Mouse (Mus musculus) bone marrow, adult 2 months (tissue): Measurements from ENCODE around the gene Gm45716. TPM values are rescaled to one million over a fixed set of nuclear protein-coding genes. Genes with fewer than 3 reads are reported as not detected.

ENCODE experiments used
- H3K27ac ChIP-seq: fragments of 200-500 bp; 2 replicates; pipeline ENCODE4 v1.5.1; 2012; ENCODE audit warnings: low read depth, mild to moderate bottlenecking, control low read depth, inconsistent platforms, low read length; ENCODE audit not compliant: control insufficient read depth, poor library complexity, insufficient read depth
- H3K4me1 ChIP-seq: fragments of 200-500 bp; 2 replicates; pipeline ENCODE4 v1.6.1; 2011; ENCODE audit warnings: low read length; ENCODE audit not compliant: control insufficient read depth, insufficient read depth
- H3K4me3 ChIP-seq: fragments of 200-500 bp; replicated peaks from 2 replicates; pipeline ENCODE3; 2011; ENCODE audit warnings: mild to moderate bottlenecking, low read depth, low read length, control low read depth; ENCODE audit not compliant: control insufficient read depth
- CTCF ChIP-seq: fragments of 200-500 bp; IDR thresholded peaks from 2 replicates; pipeline ENCODE4 v1.5.1; 2011; ENCODE audit warnings: low read length, control low read depth; ENCODE audit not compliant: control insufficient read depth, insufficient read depth
- POLR2A ChIP-seq: fragments of 200-500 bp; IDR thresholded peaks from 2 replicates; pipeline ENCODE4 v1.6.1; 2011; ENCODE audit warnings: low read depth, mild to moderate bottlenecking, control low read depth, low read length, borderline replicate concordance; ENCODE audit not compliant: control insufficient read depth
- WGBS: fragments of 180-500 bp; shearing (Covaris S2); methylation state at CpG from one replicate; pipeline ENCODE4 v1.1.7; 2018; 5-methylcytosine and 5-hydroxymethylcytosine counted together
- polyA plus RNA-seq: library from polyadenylated mRNA; stranded (reverse); fragments of >200 nt; gene quantifications from 2 replicates; pipeline ENCODE4 v1.2.4, GENCODE M21; 2011; ENCODE audit warnings: low replicate concordance; ENCODE audit not compliant: missing spikeins, insufficient read depth, insufficient read length

Gm45716 gene
- polyA plus RNA-seq, 1 experiment: 3.2 TPM

DNA sequence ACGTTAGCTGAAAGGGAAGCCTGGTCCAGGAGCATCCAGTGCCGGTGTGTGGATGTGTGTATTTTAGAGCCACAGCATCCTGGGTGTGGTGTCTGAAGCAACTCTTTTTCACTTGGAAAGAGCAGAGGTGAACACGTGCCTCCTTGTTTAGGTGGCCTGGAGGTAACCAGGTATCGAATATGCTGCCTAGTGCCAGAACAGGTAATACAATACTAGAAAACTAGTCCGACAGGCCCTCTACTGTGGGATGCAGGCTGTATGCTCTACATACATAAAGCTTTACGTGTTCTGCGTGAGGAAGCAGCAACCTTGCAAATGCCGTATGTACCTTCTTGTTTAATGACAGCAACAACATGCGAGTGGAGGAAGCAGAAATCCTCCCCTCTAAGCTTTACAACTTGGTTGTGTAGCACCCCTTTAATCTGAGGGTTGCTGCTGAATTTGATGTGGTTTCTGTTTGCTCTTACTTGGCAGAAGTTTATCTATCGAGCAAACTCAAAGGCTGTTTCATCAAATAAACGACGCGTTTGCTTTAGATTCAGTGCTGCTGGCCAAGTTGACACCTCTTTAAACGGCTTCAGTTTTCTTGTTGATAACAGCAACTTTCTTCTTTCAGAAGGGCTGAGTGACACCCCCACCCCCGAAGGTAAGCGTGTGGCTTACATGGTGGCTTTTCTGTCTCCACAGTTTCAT lies 69.5 kb downstream of the Gm45716 start:
- Histone ChIP-seq H3K4me3 (no peak overlapping the region), H3K27ac (no peak overlapping the region), H3K4me1 (peaks cover 1% of the 10 kb centered on the region; the same call in 1 of the 2 replicates)
- TF ChIP-seq POLR2A (no peak), CTCF (no peak)
- 73% methylated on average over 16 of the region's 16 CpGs for WGBS

DNA sequence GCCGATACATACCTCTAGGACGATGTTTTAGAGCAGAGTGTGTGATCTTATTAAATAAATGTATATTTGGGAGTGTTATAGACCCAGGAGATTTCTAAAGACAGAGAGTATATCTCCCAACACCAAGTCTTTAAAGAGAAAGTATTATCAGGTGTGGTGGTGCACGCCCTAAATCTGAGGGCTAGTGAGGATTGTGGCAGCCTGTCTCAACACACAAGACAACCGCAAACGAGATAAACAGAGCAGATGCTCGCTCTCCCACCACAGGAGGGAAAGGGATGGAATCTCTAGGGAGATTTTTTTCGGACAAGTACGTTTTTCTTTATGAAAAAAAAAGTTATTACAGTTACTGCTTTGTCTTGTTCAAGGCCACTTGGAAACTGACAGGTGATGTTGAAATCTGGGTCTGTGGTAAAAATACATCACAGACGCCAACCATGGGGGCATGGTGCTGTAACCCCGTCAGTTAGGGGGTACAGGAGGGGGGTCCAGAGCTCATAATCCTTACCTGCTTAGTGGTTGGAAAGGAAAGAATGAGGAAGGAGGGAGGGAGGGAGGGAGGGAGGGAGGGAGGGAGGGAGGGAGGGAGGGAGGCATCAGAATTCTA lies 70.9 kb downstream of the Gm45716 start:
- no peak overlapping the region for H3K27ac ChIP-seq
- H3K4me1 ChIP-seq: peaks cover 1% of the 10 kb centered on the region; the same call in 1 of the 2 replicates
- TF ChIP-seq POLR2A: no peak
- TF ChIP-seq CTCF: no peak
- H3K4me3 ChIP-seq: no peak overlapping the region
- WGBS: 49% methylated on average over 10 of the region's 10 CpGs

DNA sequence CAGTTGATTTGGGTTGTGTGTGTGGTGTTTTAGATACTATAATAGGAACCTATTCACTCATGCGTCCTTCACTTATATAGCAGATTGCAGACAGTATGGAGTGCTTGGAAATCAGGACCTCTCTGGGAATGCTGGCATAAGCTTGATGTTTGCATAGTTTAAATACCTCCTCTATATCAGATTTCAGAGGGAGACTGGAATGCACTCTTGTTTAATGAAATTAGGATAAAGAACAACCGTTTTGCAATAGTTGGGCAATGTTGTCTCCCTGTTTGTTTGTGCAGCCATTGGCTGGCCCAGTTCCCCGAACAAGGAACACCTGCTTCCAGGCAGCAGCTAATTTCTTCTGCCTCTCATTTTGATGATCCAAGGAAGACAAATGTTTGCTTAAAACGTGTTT lies 71.6 kb downstream of the Gm45716 start:
- Histone ChIP-seq H3K4me3 (no peak overlapping the region), H3K27ac (no peak overlapping the region), H3K4me1 (peaks cover 1% of the 10 kb centered on the region; the same call in 1 of the 2 replicates)
- 44% methylated on average over 4 of the region's 4 CpGs for WGBS
- no peak for TF ChIP-seq CTCF
- TF ChIP-seq POLR2A: no peak

DNA sequence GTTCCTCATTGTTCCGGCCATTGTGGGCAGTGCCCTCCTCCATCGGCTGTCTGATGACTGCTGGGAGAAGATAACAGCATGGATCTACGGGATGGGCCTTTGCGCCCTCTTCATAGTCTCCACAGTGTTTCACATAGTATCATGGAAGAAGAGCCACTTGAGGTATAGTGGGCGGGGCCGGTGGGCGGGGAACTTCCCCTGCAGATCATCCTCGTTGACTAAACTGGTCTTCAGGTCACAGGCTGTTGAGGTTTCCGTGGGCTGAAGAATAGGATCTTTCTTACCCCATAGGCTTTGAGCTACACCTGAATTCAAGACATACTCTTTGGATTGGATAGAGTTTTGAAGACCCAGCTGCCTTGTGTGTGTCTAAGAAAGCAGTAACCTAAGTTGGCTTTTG lies 72.3 kb downstream of the Gm45716 start:
- H3K4me1 ChIP-seq: peaks cover 4% of the 10 kb centered on the region; the same call in 1 of the 2 replicates
- no peak for TF ChIP-seq CTCF
- H3K4me3 ChIP-seq: no peak overlapping the region
- WGBS: 63% methylated on average over 9 of the region's 9 CpGs
- no peak overlapping the region for H3K27ac ChIP-seq

DNA sequence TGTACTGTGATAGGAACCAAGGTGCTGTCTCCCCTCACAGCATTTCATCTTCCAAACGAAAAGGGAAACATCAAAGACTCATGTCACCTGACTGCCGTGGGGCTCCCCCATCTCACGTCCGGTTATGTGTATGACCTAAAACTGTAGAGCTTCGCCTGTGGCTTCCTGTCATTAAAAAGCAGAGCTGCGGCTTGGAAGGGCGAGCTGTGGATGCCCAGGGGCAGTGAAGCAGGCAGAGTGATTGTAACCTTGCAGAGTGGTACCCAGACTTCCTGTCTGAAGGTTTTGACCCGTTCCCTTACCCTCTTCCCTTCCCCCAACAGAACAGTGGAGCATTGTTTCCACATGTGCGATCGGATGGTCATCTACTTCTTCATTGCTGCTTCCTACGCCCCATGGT lies 76.7 kb downstream of the Gm45716 start:
- TF ChIP-seq CTCF (no peak), POLR2A (no peak)
- no peak overlapping the region; the same call in 1 of the 2 replicates for H3K27ac ChIP-seq
- 41% methylated on average over 11 of the region's 11 CpGs for WGBS
- H3K4me3 ChIP-seq: no peak overlapping the region
- peaks cover 4% of the 10 kb centered on the region; the same call in 1 of the 2 replicates for H3K4me1 ChIP-seq

DNA sequence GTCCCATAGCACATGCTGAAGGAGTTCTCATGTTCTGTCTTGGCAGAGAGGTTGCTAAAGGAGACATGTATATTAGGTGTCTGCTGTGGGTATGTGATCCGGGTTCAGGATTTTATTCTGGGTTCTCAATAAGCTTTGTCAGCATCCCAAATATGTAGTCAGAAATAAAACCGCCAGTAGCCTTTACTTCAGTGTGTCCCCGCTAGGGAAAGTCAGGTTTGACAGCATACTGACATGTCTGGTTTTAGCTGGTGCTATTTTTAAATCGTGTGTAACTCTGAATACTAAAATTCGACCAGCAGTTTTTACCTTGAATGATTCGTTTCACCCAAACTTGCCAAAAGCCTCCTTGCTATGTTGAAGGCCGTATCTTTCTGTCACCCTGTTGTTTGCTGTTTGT lies 78.1 kb downstream of the Gm45716 start:
- 80% methylated on average over 7 of the region's 7 CpGs for WGBS
- H3K4me3 ChIP-seq: no peak overlapping the region
- H3K4me1 ChIP-seq: peaks cover 2% of the 10 kb centered on the region; the same call in 1 of the 2 replicates
- no peak for TF ChIP-seq POLR2A
- TF ChIP-seq CTCF: no peak
- no peak overlapping the region for H3K27ac ChIP-seq

DNA sequence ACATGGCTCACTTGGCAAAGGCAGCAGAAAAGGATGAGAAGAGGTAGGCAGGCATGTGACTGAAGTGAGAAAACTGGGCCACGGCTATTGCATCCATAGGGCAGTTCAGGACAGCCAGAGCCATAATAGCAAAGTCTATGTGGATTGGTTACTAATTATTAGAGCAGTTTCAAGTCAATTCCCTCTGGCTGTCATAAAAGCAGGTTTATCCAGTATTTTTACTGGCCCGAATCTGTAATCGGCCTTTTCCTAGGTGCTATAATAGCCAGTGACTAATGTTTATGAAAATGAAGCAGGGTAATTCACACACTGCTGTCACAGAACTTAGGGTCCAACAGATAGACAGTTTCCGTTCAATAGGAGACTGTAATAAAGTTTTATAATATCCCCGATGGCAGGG lies 81.5 kb downstream of the Gm45716 start:
- Histone ChIP-seq H3K4me3 (no peak overlapping the region), H3K27ac (no peak overlapping the region), H3K4me1 (peaks cover 2% of the 10 kb centered on the region; the same call in 1 of the 2 replicates)
- TF ChIP-seq CTCF (no peak), POLR2A (no peak)
- 87% methylated on average over 5 of the region's 5 CpGs for WGBS

DNA sequence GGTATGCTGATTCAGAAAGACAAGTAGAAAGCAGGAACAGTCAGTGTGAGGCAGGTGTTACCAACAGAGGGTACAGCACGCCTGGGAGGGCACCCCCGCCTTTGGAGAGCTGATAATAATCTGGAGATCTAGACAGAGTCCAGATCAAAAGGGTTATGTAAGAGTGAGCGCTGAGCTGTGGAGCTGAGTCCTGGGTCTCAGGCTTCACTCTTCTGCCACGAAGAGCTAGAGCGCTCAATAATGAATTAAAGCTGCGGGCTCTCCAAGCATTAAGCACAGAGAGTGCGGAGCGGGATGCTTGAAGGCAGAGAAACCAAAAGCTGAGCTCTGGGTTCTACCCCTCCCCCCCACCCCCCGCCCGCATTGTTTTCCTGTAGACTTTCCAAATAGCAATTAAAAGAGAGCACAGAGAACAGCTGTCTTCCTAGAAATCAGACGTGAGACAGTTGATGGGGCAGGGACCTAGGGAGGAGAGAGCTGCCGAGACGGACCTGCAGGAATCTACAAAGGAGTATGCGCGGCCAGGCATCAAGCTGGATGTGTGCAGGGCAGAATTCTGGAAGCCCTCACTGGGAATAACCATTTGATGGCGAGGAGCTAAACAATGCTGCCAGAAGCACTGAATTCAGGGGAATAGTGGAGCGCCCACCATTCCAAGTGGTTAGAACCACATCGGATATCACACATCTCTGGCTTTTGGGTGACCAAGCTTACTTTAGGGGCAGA lies 82.1 kb downstream of the Gm45716 start:
- Histone ChIP-seq H3K4me1 (no peaks in the 10 kb centered on the region), H3K27ac (no peak overlapping the region), H3K4me3 (no peak overlapping the region)
- no peak for TF ChIP-seq POLR2A
- TF ChIP-seq CTCF: no peak
- 87% methylated on average over 18 of the region's 18 CpGs for WGBS
